In genomic region chr12:112808587-112809364, GRCm38 (mm10) we compare ENCODE assay signal across 8 mouse cellular contexts. TPM values are rescaled to one million over a fixed set of nuclear protein-coding genes. Genes with fewer than 3 reads are reported as not detected.
DNase-seq lines count a peak whose midpoint lies in the region; ATAC-seq and TF ChIP-seq lines count a peak whose summit lies in the region.

Gene Clba1 (plus strand): TSS chr12:112808937.

- intact Hi-C loops in left cerebral cortex, postnatal 10 days (cut with DNase I): no loop called here

- peak within 1 kb of the TSS; percentile 32; the same call in 1 of the 2 replicates for H3K27ac ChIP-seq in cortical plate, adult 2 months (ENCODE audit: insufficient read depth, low read length)

- peak; percentile 92 for DNase-seq in gastrocnemius, postnatal 10 days
- DNase-seq in left cerebral cortex, postnatal 10 days (ENCODE audit: extremely low spot score in 1 of 2, low spot score in 2 of 2): peak; percentile 92 to 94
- peak; percentile 96 for DNase-seq in right cerebral cortex, postnatal 25 days
- peak; percentile 87 to 88 for DNase-seq in urinary bladder, postnatal 4 days (ENCODE audit: low spot score in 2 of 2)

- TF ChIP-seq CTCF in cortical plate, adult 2 months (IDR thresholded peaks at IDR 0.05; ENCODE audit: extremely low read depth, insufficient read depth, low read length): no peak

- peaks cover 2% of the 10 kb centered on the region; the same call in 1 of the 2 replicates for H3K4me1 ChIP-seq in cortical plate, adult 2 months (ENCODE audit: control insufficient read depth, insufficient read depth, low read length)

- TF ChIP-seq POLR2A in cortical plate, adult 2 months (IDR thresholded peaks at IDR 0.05; ENCODE audit: extremely low read depth, insufficient read depth, low read length): peak; percentile 97

- H3K4me3 ChIP-seq in cortical plate, adult 2 months (ENCODE audit: insufficient read depth, low read length): peak within 1 kb of the TSS; percentile 56

- ATAC-seq in activated CD4-positive, CD25-positive, alpha-beta regulatory T cell, adult 4 months: peak; percentile 99
- peak; percentile 99 for ATAC-seq in inflammation-experienced regulatory T-cells, adult 6 months
- ATAC-seq in megakaryocyte-erythroid progenitor cell, adult 5-6 weeks (replicated peaks; ENCODE audit: low FRiP score, low TSS enrichment, poor library complexity, severe bottlenecking): peak; percentile 89

RNA-seq across cellular contexts. Expression of gene Clba1, which starts in this region (rescaled TPM):
- polyA plus RNA-seq in activated CD4-positive, CD25-positive, alpha-beta regulatory T cell, adult 4 months (2017; shearing (Covaris generic)): under 1 TPM in 1 of 2 experiments, not detected in 1; 0.24 TPM
- 12.6 and 13.3 TPM in 2 replicates for polyA plus RNA-seq in cortical plate, adult 2 months (2012; rRNA removed)
- 1 to 10 TPM in 1 of 2 experiments, under 1 TPM in 1; 0.75 to 1.7 TPM for total RNA-seq in gastrocnemius, postnatal 10 days (2021)
- under 1 TPM in 2 of 3 experiments, not detected in 1; 0.33 to 0.50 TPM for polyA plus RNA-seq in inflammation-experienced regulatory T-cells, adult 6 months (2017; shearing (Covaris generic))
- total RNA-seq in left cerebral cortex, postnatal 10 days (2021): 10 to 100 TPM; 14.6 to 16.5 TPM
- total RNA-seq in megakaryocyte-erythroid progenitor cell, adult 5-6 weeks (2014; fragmentation: Nextera tagmentation): 0.74 and 1.2 TPM in 2 replicates
- total RNA-seq in megakaryocyte-erythroid progenitor cell, adult 5-6 weeks (2017): 0.08 TPM in 1 of 2 replicates, not detected in the other

Comparison
In these comparisons a context has a peak if more than half of its experiments do, and no peak if none do; other contexts are left out.
1. Peak in every context shown above with its lines: DNase-seq, ATAC-seq, H3K4me3 ChIP-seq and H3K27ac ChIP-seq.
2. RNA of gene Clba1 (total RNA-seq): 14.6 to 16.5 TPM in left cerebral cortex, postnatal 10 days; 0.75 to 1.7 TPM in gastrocnemius, postnatal 10 days and 0.08 to 1.2 TPM in megakaryocyte-erythroid progenitor cell, adult 5-6 weeks; every median in the first group is over 4 times any median in the second.
3. Peak in ATAC-seq in activated CD4-positive, CD25-positive, alpha-beta regulatory T cell, adult 4 months; RNA of the gene not detected or under 1 TPM.
4. Peak in ATAC-seq in inflammation-experienced regulatory T-cells, adult 6 months; RNA of the gene not detected or under 1 TPM.